Mouse (Mus musculus): ENCODE measurements around the gene Cdhr3.

GRCm38 (mm10) chr12:33109531-33109930 is 16.9 kb upstream of the Cdhr3 start:
- TF ChIP-seq CTCF (IDR thresholded peaks at IDR 0.05; ENCODE audit: control insufficient read depth, insufficient read depth, insufficient read length) (peak; percentile 59), FOSL1 (IDR thresholded peaks at IDR 0.05; ENCODE audit: insufficient read depth, low read length, poor library complexity, severe bottlenecking) (no peak)

Measured in C2C12 (cell line).